Mouse (Mus musculus) ES-Bruce4 (cell line): Measurements from ENCODE around the gene Kmt2b.

Experiments used
- CTCF ChIP-seq: IDR thresholded peaks from one replicate; pipeline ENCODE4 v1.8.1; 2011; ENCODE audit warnings: low read depth, low read length
- EP300 ChIP-seq: IDR thresholded peaks from 2 replicates; pipeline ENCODE4 v1.6.1; 2011; ENCODE audit warnings: low read depth, low read length; ENCODE audit not compliant: insufficient read depth
- POLR2A ChIP-seq: IDR thresholded peaks from one replicate; pipeline ENCODE4 v1.8.1; 2011; ENCODE audit warnings: low read length; ENCODE audit not compliant: insufficient read depth

DNA sequence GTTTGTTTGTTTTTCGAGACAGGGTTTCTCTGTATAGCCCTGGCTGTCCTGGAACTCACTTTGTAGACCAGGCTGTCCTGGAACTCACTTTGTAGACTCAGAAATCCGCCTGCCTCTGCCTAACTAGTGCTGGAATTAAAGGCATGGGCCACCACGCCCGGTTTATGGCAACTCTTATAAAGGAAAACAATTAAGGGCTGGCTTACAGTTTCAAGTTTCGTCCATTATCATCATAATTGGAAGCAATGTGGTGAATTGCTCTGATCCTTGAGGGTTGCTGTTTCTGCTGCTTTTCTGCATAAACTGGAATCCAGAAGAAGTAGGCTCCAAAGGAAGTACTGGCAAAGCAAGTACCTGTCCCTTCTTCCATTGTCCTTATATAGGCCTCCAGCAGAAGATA lies 38.1 kb upstream of the Kmt2b start:
- no peak for TF ChIP-seq CTCF
- TF ChIP-seq POLR2A = no peak
- TF ChIP-seq EP300 = no peak
